Mouse (Mus musculus): ENCODE measurements around the gene Man2b1. TPM values are rescaled to one million over a fixed set of nuclear protein-coding genes. Genes with fewer than 3 reads are reported as not detected.

The Man2b1 gene
- total and polyA plus RNA-seq, 3 experiments = 29.1 to 45.6 (median 40.7) TPM

GRCm38 (mm10) chr8:85076993-85077392 is 6.1 kb upstream of the Man2b1 start:
- TF ChIP-seq MAZ (IDR thresholded peaks at IDR 0.05; ENCODE audit: low read depth, low read length) (no peak), USF2 (conservative IDR thresholded peaks at IDR 0.05; ENCODE audit: low read depth, low read length) (no peak), MXI1 (IDR thresholded peaks at IDR 0.05; ENCODE audit: low read depth, low read length) (no peak), MYC (IDR thresholded peaks at IDR 0.05; ENCODE audit: low read depth, low read length) (peak; percentile 68; the same call in 1 of the 2 replicates), MEF2A (IDR thresholded peaks at IDR 0.05; ENCODE audit: borderline replicate concordance, low read depth, low read length) (0 out of 2 replicates have a peak, but pooled peaks have one; percentile 30), MAFK (IDR thresholded peaks at IDR 0.05; ENCODE audit: insufficient replicate concordance, low read length) (no peak), NRF1 (IDR thresholded peaks at IDR 0.05; ENCODE audit: low read depth, low read length) (no peak), UBTF (IDR thresholded peaks at IDR 0.05; ENCODE audit: low read depth, low read length) (no peak), POLR2AphosphoS2 (IDR thresholded peaks at IDR 0.05; ENCODE audit: low read depth, low read length) (no peak), CHD1 (IDR thresholded peaks at IDR 0.05; ENCODE audit: low read depth, low read length) (no peak), ZNF384 (IDR thresholded peaks at IDR 0.05; ENCODE audit: low read depth, low read length) (no peak), E2F4 (IDR thresholded peaks at IDR 0.05; ENCODE audit: insufficient replicate concordance, low read depth, low read length) (no peak), RAD21 (IDR thresholded peaks at IDR 0.05; ENCODE audit: low read depth, low read length) (peak; percentile 85), POLR2A (IDR thresholded peaks at IDR 0.05; ENCODE audit: low read depth, low read length) (no peak), RCOR1 (conservative IDR thresholded peaks at IDR 0.05; ENCODE audit: low read depth, low read length) (no peak), SIN3A (IDR thresholded peaks at IDR 0.05; ENCODE audit: low read length) (no peak), CTCF (conservative IDR thresholded peaks at IDR 0.05 in 1 of 2, IDR thresholded peaks at IDR 0.05 in 1 of 2; ENCODE audit: low read depth in 2 of 2, low read length in 2 of 2) (peak; percentile 95 to 98), TBP (conservative IDR thresholded peaks at IDR 0.05; ENCODE audit: low read depth, low read length) (no peak), SMC3 (IDR thresholded peaks at IDR 0.05; ENCODE audit: low read depth, low read length) (peak; percentile 78), USF1 (IDR thresholded peaks at IDR 0.05; ENCODE audit: low read depth, low read length) (no peak), ZC3H11A (IDR thresholded peaks at IDR 0.05; ENCODE audit: low read depth, low read length) (0 out of 2 replicates have a peak, but pooled peaks have one; percentile 17), JUND (conservative IDR thresholded peaks at IDR 0.05; ENCODE audit: low read depth, low read length) (no peak), PAX5 (IDR thresholded peaks at IDR 0.05; ENCODE audit: low read length) (no peak), BHLHE40 (IDR thresholded peaks at IDR 0.05; ENCODE audit: low read depth, low read length) (0 out of 2 replicates have a peak, but pooled peaks have one; percentile 18), NELFE (IDR thresholded peaks at IDR 0.05; ENCODE audit: low read depth, low read length) (peak; percentile 68), HCFC1 (IDR thresholded peaks at IDR 0.05; ENCODE audit: low read depth, low read length) (no peak), CHD2 (IDR thresholded peaks at IDR 0.05; ENCODE audit: low read length) (no peak), MAX (IDR thresholded peaks at IDR 0.05; ENCODE audit: low read length) (peak; percentile 38; the same call in 1 of the 2 replicates), EP300 (IDR thresholded peaks at IDR 0.05; ENCODE audit: low read length) (no peak), JUN (IDR thresholded peaks at IDR 0.05; ENCODE audit: insufficient read depth, low read depth, low read length) (no peak), IRF4 (IDR thresholded peaks at IDR 0.05; ENCODE audit: low read depth, low read length) (peak; percentile 57), TCF12 (IDR thresholded peaks at IDR 0.05; ENCODE audit: low read depth, low read length) (0 out of 2 replicates have a peak, but pooled peaks have one; percentile 32), ETS1 (conservative IDR thresholded peaks at IDR 0.05; ENCODE audit: low read depth, low read length) (no peak), KAT2A (IDR thresholded peaks at IDR 0.05; ENCODE audit: insufficient replicate concordance, low read length) (no peak), ZKSCAN1 (IDR thresholded peaks at IDR 0.05; ENCODE audit: borderline replicate concordance, low read depth, low read length) (no peak), ELF1 (IDR thresholded peaks at IDR 0.05; ENCODE audit: low read depth, low read length) (0 out of 2 replicates have a peak, but pooled peaks have one; percentile 13), ZMIZ1 (IDR thresholded peaks at IDR 0.05; ENCODE audit: low read depth, low read length) (no peak)
- dilution Hi-C loops (cut with MboI; ENCODE audit: extremely low pct_ligation_motif_present, extremely low pct_unique_long_range_greater_than_20kb, low sequenced_read_pairs) (no loop called here), in situ Hi-C loops (cut with MboI; ENCODE audit: low pct_ligation_motif_present, low pct_unique_long_range_greater_than_20kb, low sequenced_read_pairs) (no loop called here)
- DNase-seq (ENCODE audit: extremely low read depth) = peak; percentile 86
- Histone ChIP-seq H3K27ac (ENCODE audit: insufficient read depth, low read depth) (no peak overlapping the region), H3K4me3 (replicated peaks in 1 of 3; ENCODE audit: low read depth in 2 of 3, low read length in 2 of 3, poor library complexity in 1 of 3) (no peak overlapping the region), H3K9ac (ENCODE audit: insufficient read depth, low read depth) (no peak overlapping the region), H3K79me2 (replicated peaks; ENCODE audit: control insufficient read depth, extremely low read depth, insufficient read depth, poor library complexity, severe bottlenecking) (peaks cover 23% of the 10 kb centered on the region), H3K4me2 (ENCODE audit: insufficient read depth, low read depth, poor library complexity, severe bottlenecking) (no peak overlapping the region), H3K36me3 (replicated peaks in 1 of 2; ENCODE audit: control insufficient read depth in 1 of 2, insufficient read depth in 1 of 2, low read length in 1 of 2) (peaks cover 47 to 65% of the 10 kb centered on the region in 2 experiments), H3K4me1 (ENCODE audit: control insufficient read depth in 1 of 2, insufficient read depth in 2 of 2) (peaks cover 6 to 34% of the 10 kb centered on the region in 2 experiments), H3K27me3 (replicated peaks) (no peaks in the 10 kb centered on the region), H3K9me3 (replicated peaks; ENCODE audit: low read length) (no peaks in the 10 kb centered on the region)
